Mouse (Mus musculus) heart, adult 2 months (tissue): ENCODE measurements around the gene Efna5.

ENCODE experiments used
- CTCF ChIP-seq: fragments of 200-600 bp; IDR thresholded peaks from 2 replicates; pipeline ENCODE4 v1.8.1; 2022; ENCODE audit warnings: antibody characterized with exemption, mild to moderate bottlenecking, moderate library complexity
- EP300 ChIP-seq: fragments of 200-500 bp; IDR thresholded peaks from 2 replicates; pipeline ENCODE4 v1.6.1; 2011; ENCODE audit warnings: low read depth, low read length, control low read depth; ENCODE audit not compliant: insufficient read depth
- POLR2A ChIP-seq: fragments of 200-500 bp; IDR thresholded peaks from 2 replicates; pipeline ENCODE4 v1.6.1; 2011; ENCODE audit warnings: mild to moderate bottlenecking, low read depth, low read length, control low read depth; ENCODE audit not compliant: insufficient read depth

- no peak for TF ChIP-seq EP300
- TF ChIP-seq POLR2A, result no peak
- TF ChIP-seq CTCF, result no peak
Measured at GRCm38 (mm10) chr17:62666761-62667160, 214.4 kb downstream of the Efna5 start.
